Mouse (Mus musculus): ENCODE data around the gene Apoe.
A peak's percentile ranks its signal among the peaks of the same experiment; 100 is the strongest.

The Apoe gene

DNA sequence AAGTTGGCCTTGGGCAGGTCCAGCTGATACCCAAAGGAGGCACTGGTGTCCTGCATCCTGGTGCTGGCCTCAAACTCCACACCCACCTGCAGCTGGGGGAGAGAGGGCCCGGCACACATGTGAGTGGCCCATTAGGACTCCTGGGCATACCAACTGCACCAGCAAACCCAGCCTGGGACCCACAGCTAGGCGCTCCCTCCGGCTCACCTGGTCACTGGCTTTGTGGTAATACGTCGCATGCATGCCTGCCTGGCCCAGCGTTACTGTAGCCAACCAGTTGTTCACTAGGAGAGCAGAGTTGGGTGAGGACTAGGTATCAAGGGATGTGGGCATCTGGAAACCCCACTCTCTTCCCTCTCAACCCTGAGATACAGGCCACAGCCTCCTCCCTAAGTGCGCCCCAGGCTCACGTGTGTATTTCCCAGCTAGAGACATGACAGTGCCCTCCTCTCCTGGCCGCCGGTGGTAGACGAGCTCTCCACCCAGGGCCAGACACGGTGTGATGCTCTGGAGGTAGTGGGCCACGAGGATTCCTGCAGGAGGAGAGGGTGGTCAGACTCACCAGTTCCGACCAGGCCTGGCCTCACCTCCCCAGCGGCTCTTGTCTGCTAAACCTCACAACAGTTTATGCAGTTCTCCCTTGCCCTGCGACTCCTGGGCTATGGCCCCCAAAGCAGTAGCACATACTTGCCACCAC, 4.0 kb upstream of the Apoe start:
- no peak for TF ChIP-seq GATA4 (IDR thresholded peaks at IDR 0.05; ENCODE audit: insufficient replicate concordance, low read length)

DNA sequence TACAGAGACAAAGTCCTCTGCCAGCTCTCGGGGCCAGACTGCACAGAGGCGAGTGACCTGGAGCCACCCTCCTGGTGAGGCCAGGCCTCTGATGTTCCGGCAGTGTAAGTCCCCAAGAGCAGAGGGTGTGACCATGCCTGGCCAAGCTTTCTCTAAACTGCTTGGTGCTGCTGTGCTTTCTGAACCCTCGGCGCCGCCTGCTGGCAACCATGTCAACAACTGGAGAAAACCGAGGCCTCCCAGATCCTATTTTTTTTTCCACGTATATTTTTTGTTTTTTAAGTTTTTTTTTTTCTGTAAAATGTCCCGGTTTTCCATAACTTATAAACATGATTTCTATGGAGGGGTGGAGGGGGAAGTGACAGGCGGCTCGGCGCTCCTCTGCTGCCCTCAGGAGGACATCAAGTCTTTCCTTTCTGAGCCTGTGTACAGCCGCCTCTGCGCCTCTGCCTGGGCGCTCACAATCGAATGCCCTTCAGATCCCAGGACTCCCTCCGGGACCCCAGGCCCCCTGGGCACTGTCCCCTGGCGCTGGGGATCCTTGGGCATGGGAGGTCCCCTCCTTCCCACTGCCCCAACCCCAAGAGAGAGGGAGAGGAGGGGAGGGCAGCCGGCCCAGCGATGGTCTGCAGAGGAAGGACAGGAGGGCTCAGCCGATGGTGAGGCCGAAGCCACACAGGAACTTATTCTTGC, 2.2 kb upstream of the Apoe start:
- no peak for TF ChIP-seq GATA4 (IDR thresholded peaks at IDR 0.05; ENCODE audit: insufficient replicate concordance, low read length)

GRCm38 (mm10) chr7:19700299-19701068, 1.5 kb upstream of the Apoe start:
- TF ChIP-seq GATA4 (IDR thresholded peaks at IDR 0.05; ENCODE audit: insufficient replicate concordance, low read length), result no peak; the same call in 1 of the 2 replicates

- TF ChIP-seq GATA4 (IDR thresholded peaks at IDR 0.05; ENCODE audit: insufficient replicate concordance, low read length), result no peak
Measured at GRCm38 (mm10) chr7:19699827-19700148, 800 bp upstream of the Apoe start.

- TF ChIP-seq GATA4 (IDR thresholded peaks at IDR 0.05; ENCODE audit: insufficient replicate concordance, low read length), result peak; percentile 28; the same call in 1 of the 2 replicates
Measured at GRCm38 (mm10) chr7:19697949-19698906, 760 bp downstream of the Apoe start.

DNA sequence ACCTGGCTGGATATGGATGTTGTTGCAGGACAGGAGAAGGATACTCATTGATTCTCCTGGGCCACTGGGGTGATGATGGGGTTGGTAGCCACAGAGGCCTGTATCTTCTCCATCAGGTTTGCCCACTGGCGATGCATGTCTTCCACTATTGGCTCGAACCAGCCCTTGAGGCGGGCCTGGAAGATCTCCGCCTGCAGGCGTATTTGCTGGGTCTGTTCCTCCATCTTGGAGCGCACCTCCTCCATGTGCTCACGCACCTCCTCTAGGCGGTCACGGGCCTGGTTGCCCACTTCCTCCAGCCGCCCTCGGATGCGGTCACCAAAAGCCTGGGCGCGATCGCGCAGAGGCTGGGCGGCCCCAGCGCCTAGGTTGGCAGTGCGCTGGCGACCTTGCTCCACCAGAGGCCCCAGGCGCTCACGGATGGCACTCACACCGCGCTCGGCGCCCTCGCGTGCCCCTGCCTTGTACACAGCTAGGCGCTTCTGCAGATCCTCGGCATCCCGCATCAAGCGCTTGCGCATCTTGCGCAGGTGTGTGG, 2.6 kb downstream of the Apoe start:
- TF ChIP-seq GATA4 (IDR thresholded peaks at IDR 0.05; ENCODE audit: insufficient replicate concordance, low read length), result no peak

- TF ChIP-seq GATA4 (IDR thresholded peaks at IDR 0.05; ENCODE audit: insufficient replicate concordance, low read length), result no peak
Measured at GRCm38 (mm10) chr7:19695881-19696280, 3.1 kb downstream of the Apoe start.

DNA sequence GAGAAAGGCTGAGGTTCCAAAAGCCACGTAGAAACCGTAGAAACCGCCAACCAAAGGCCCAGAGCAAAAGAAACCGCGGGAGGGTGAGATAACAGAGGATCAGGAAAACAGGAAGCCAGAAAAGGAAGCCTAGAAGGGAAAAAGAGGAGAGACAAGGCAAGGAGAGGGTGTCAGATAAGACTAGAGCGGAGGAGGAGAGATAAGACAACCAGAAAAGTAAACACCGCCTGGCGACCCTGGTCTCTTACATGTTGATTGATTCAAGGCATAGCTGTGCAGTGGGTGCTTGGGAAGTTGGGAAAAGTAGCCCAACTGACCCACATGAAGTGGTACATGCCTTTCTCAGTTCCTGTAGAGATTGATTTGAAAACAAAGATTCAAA, 3.8 kb downstream of the Apoe start:
- peak; percentile 88 for TF ChIP-seq GATA4 (IDR thresholded peaks at IDR 0.05; ENCODE audit: insufficient replicate concordance, low read length)

GRCm38 (mm10) chr7:19694336-19695212, 4.4 kb downstream of the Apoe start:
- no peak for TF ChIP-seq GATA4 (IDR thresholded peaks at IDR 0.05; ENCODE audit: insufficient replicate concordance, low read length)

- TF ChIP-seq GATA4 (IDR thresholded peaks at IDR 0.05; ENCODE audit: insufficient replicate concordance, low read length), result no peak
Measured at GRCm38 (mm10) chr7:19693421-19693820, 5.6 kb downstream of the Apoe start.

- TF ChIP-seq GATA4 (IDR thresholded peaks at IDR 0.05; ENCODE audit: insufficient replicate concordance, low read length), result no peak
Measured at GRCm38 (mm10) chr7:19691873-19692865, 6.8 kb downstream of the Apoe start, which contains the start of gene Apoc1. TSS of gene Apoc1 (minus strand) at chr7:19692660.

- no peak for TF ChIP-seq GATA4 (IDR thresholded peaks at IDR 0.05; ENCODE audit: insufficient replicate concordance, low read length)
Measured at GRCm38 (mm10) chr7:19691434-19691833, 7.6 kb downstream of the Apoe start.
